Mouse (Mus musculus): ENCODE results near the gene Cxxc4. TPM values are rescaled to one million over a fixed set of nuclear protein-coding genes. Genes with fewer than 3 reads are reported as not detected.

Gene Cxxc4
- total RNA-seq, 4 experiments from 2014 or later: 13.2 to 17.3 (median 15.0) TPM

GRCm38 (mm10) chr3:134243168-134243849 lies 7.0 kb downstream of the Cxxc4 start:
- DNase-seq (ENCODE audit: low spot score in 2 of 2): no peak

- no peak for DNase-seq (ENCODE audit: low spot score in 2 of 2)
Measured at GRCm38 (mm10) chr3:134243850-134244247, 7.6 kb downstream of the Cxxc4 start.

- DNase-seq (ENCODE audit: low spot score in 2 of 2): no peak
Measured at GRCm38 (mm10) chr3:134254221-134254620, 17.9 kb downstream of the Cxxc4 start.

GRCm38 (mm10) chr3:134258715-134259114 lies 22.4 kb downstream of the Cxxc4 start:
- no peak for DNase-seq (ENCODE audit: low spot score in 2 of 2)

- no peak for DNase-seq (ENCODE audit: low spot score in 2 of 2)
Measured at GRCm38 (mm10) chr3:134259300-134259699, 23.0 kb downstream of the Cxxc4 start.

GRCm38 (mm10) chr3:134279655-134280054 lies 43.4 kb downstream of the Cxxc4 start:
- DNase-seq (ENCODE audit: low spot score in 2 of 2): no peak

- DNase-seq (ENCODE audit: low spot score in 2 of 2): no peak
Measured at GRCm38 (mm10) chr3:134281527-134282370, 45.5 kb downstream of the Cxxc4 start.

- DNase-seq (ENCODE audit: low spot score in 2 of 2): no peak
Measured at GRCm38 (mm10) chr3:134295217-134295616, 58.9 kb downstream of the Cxxc4 start.

GRCm38 (mm10) chr3:134302681-134303491 lies 66.6 kb downstream of the Cxxc4 start:
- DNase-seq (ENCODE audit: low spot score in 2 of 2): peak; percentile 7 to 8

- DNase-seq (ENCODE audit: low spot score in 2 of 2): no peak
Measured at GRCm38 (mm10) chr3:134303492-134303808, 67.2 kb downstream of the Cxxc4 start.

GRCm38 (mm10) chr3:134306507-134306906 lies 70.2 kb downstream of the Cxxc4 start:
- DNase-seq (ENCODE audit: low spot score in 2 of 2): no peak

GRCm38 (mm10) chr3:134307801-134308200 lies 71.5 kb downstream of the Cxxc4 start:
- DNase-seq (ENCODE audit: low spot score in 2 of 2): no peak

Small RNA genes within 50 kb of the gene (microRNA-seq; reads per million reads assigned to microRNA genes)
- gene Mir1895: 0 reads per million in 2 experiments
